Mouse (Mus musculus) intestine, postnatal 0 days (tissue): ENCODE results near the gene Nfatc2. TPM values are rescaled to one million over a fixed set of nuclear protein-coding genes. Genes with fewer than 3 reads are reported as not detected.

Source experiments
- ATAC-seq: fragments of 200-750 bp; cut with Nextera tagmentation; 2 replicates; pipeline ENCODE4 v1.8.0; 2017; ENCODE audit warnings: mild to moderate bottlenecking, moderate TSS enrichment, moderate library complexity
- H3K27ac ChIP-seq: fragments of 300-500 bp; sonication (generic); 2 replicates; pipeline ENCODE4 v1.5.1; 2014; ENCODE audit warnings: mild to moderate bottlenecking, low read depth, low read length, moderate library complexity
- H3K27me3 ChIP-seq: fragments of 300-500 bp; sonication (generic); replicated peaks from 2 replicates; pipeline ENCODE4 v1.6.1; 2014; ENCODE audit warnings: low read length, mixed read lengths; ENCODE audit not compliant: control insufficient read depth, insufficient read depth
- H3K36me3 ChIP-seq: fragments of 300-500 bp; sonication (generic); 2 replicates; pipeline ENCODE4 v1.6.1; 2014; ENCODE audit warnings: mild to moderate bottlenecking, moderate library complexity; ENCODE audit not compliant: control insufficient read depth, insufficient read depth
- H3K4me1 ChIP-seq: fragments of 300-500 bp; sonication (generic); replicated peaks from 2 replicates; pipeline ENCODE4 v1.6.1; 2014; ENCODE audit warnings: antibody characterized with exemption, low read length, mixed read lengths; ENCODE audit not compliant: control insufficient read depth, insufficient read depth
- H3K4me2 ChIP-seq: fragments of 300-500 bp; sonication (generic); replicated peaks from 2 replicates; pipeline ENCODE4 v1.6.1; 2014; ENCODE audit warnings: low read depth, mild to moderate bottlenecking, moderate library complexity
- H3K4me3 ChIP-seq: fragments of 300-500 bp; sonication (generic); 2 replicates; pipeline ENCODE4 v1.5.1; 2014; ENCODE audit warnings: low read depth, low read length
- H3K9ac ChIP-seq: fragments of 300-500 bp; sonication (generic); 2 replicates; pipeline ENCODE4 v1.6.1; 2014; ENCODE audit warnings: mild to moderate bottlenecking, low read depth, low read length
- H3K9me3 ChIP-seq: fragments of 300-500 bp; sonication (generic); 2 replicates; pipeline ENCODE4 v1.6.1; 2016; ENCODE audit warnings: mixed run types; ENCODE audit not compliant: control insufficient read depth
- CTCF ChIP-seq: sonication (generic); IDR thresholded peaks from 2 replicates; pipeline ENCODE4 v1.5.1; 2016; ENCODE audit warnings: low read depth, mild to moderate bottlenecking, control low read depth, antibody characterized with exemption, moderate library complexity
- WGBS: fragments of 180-500 bp; shearing (Covaris S2); extraction: QIAGEN DNeasy Blood & Tissue Kit; methylation state at CpG from one replicate; pipeline ENCODE4 v1.1.7; 2014; 5-methylcytosine and 5-hydroxymethylcytosine counted together
- polyA plus RNA-seq: library from polyadenylated mRNA; unstranded; fragments of >200 nt; fragmentation: Nextera tagmentation; extraction: Ambion mirVana; gene quantifications from 2 replicates; pipeline ENCODE4 v1.2.1, GENCODE M21; 2015

Nfatc2 gene
- polyA plus RNA-seq, 1 experiment from 2014 or later: 1.5 TPM

DNA sequence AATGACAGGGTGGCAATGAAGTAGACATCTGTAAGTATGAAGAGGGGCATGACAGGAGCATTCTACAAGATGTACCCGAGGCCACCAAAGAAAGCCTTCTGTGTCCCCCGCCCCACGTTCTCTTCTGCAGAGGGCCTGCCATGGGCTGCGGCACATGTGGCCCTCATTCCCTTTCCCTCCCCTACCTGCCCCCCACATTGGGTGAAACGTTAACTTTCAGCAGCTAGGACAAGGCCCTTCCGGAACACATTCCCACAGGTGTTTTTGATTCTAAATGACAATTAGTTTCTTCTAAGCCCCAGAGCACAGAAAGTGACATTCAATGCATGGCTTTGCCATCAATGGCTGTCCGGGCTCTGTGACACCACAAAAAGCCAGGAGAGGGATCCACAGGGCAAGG is 33.4 kb upstream of the Nfatc2 start:
- WGBS: 87% methylated on average over 7 of the region's 7 CpGs
- Histone ChIP-seq H3K4me2 (no peak overlapping the region), H3K9ac (no peak overlapping the region), H3K4me1 (no peaks in the 10 kb centered on the region), H3K36me3 (peaks cover 40% of the 10 kb centered on the region; the same call in 1 of the 2 replicates), H3K4me3 (no peak overlapping the region), H3K27me3 (no peaks in the 10 kb centered on the region), H3K27ac (no peak overlapping the region), H3K9me3 (no peaks in the 10 kb centered on the region)
- no peak for TF ChIP-seq CTCF
- no peak for ATAC-seq

DNA sequence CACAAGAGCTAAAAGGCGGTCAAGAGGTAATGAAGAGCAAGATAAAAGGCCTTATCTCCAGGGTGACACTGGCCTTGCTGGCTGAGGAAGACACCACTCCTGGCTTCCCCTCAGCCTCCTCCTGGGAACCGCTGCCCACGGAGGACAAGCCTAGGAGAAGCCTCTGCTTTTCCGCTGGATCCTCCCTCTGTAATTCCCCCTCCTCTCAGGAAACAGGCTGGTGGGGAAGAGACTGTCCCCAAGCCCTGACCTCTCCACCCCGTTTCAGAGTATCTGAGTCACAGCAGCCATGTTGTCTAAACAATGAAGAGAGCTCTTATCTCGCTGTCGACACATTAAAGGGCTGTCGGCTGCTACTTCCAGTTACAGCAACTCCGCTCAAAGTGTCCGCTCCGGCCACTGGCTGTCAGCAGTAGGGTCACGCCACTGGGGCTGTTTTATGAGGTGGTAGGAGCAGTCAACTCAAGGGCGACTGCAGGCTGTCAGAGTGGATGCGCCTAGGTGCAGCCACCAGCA is 31.9 kb upstream of the Nfatc2 start:
- H3K9me3 ChIP-seq: no peaks in the 10 kb centered on the region
- H3K4me2 ChIP-seq: no peak overlapping the region
- no peak for TF ChIP-seq CTCF
- WGBS: 27% methylated on average over 14 of the region's 14 CpGs
- H3K27ac ChIP-seq: no peak overlapping the region
- H3K27me3 ChIP-seq: no peaks in the 10 kb centered on the region
- no peaks in the 10 kb centered on the region for H3K4me1 ChIP-seq
- ATAC-seq: no peak; the same call in 1 of the 2 replicates
- no peak overlapping the region for H3K9ac ChIP-seq
- no peak overlapping the region for H3K4me3 ChIP-seq
- H3K36me3 ChIP-seq: peaks cover 27% of the 10 kb centered on the region; the same call in 1 of the 2 replicates

DNA sequence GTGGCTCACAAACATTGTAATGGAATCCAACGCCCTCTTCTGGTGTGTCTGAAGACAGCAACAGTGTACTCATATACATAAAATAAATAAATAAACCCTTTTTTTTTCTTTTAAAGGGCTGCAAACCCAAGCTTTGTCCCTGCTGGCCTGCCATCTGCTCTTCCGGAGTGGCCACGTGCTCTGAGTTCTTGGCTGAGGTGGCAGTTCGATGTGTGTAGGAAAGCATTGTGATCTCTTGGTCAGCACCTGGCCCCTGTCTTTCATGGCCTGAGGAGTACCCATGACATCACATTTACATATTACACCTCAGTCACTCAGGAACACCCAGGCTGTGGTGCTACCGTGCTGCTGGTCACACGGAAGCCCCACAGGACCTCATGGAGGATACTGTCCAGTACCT is 31.1 kb upstream of the Nfatc2 start:
- Histone ChIP-seq H3K36me3 (peaks cover 21% of the 10 kb centered on the region; the same call in 1 of the 2 replicates), H3K9me3 (no peaks in the 10 kb centered on the region), H3K27me3 (no peaks in the 10 kb centered on the region), H3K4me2 (no peak overlapping the region), H3K4me1 (no peaks in the 10 kb centered on the region), H3K4me3 (no peak overlapping the region), H3K27ac (no peak overlapping the region), H3K9ac (no peak overlapping the region)
- WGBS: 83% methylated on average over 6 of the region's 6 CpGs
- no peak for ATAC-seq
- no peak for TF ChIP-seq CTCF

DNA sequence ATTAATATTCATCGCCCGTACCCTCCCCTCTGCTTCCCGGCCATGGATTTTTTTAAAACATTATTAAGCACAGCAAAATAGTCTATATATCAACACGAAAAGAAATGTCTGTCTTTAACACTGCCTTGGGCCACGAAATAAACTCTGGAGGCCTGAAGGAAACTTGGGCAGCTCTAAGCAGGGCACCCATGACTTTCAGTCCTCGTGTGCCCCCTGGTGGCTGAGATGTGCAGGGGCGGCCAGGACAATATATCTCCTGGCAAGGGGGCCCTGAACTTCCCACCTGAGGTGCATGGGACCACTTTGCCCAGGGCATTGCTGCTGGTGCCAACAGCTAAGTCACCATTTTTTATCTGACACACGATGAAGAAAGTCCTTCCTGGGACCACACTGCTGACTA is 27.3 kb upstream of the Nfatc2 start:
- no peak overlapping the region for H3K9ac ChIP-seq

DNA sequence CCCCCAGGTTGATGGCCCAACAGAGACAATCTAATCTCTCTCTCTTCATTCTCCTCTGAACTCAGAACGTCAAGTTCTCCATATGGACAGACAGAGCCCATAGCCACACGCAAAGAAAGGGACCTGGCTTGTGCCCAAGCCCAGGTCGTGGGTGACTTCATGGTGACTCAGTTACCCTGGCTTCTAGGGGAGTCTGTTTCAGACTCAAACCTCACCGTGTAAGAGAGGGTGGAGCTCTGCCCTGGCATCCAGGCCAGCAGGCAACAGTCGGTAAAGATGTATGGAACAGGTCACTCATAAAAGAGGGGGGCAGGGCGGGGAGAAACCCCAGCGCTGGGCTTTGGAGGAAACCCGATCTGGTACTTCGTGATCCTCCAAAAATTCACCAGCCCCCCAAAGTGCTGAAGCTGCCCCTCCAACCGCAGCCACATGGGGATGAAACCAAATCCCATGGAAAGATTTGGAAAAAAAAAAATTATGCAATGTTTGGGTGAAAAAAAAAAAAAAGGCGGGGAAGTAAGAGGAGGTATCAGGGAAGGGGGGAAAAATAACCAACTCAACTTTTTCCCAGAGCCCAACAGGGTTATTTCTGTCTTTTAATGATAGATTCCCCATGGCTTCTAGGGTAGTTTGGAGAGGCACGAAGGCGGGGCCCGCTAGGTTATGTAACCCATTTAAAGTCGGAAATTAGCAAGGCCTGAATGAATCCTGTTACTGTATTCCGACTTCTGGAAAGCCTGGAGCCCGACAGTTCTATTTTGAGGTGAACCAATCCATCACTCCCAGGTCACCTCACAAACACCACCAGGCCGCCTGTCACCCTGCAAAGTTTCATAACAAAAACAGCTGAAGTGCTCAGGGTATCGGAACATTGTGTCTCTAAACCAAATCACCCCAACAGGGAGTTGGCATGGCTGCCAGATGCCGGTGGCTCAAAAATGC is 26.6 kb upstream of the Nfatc2 start:
- H3K9me3 ChIP-seq: no peaks in the 10 kb centered on the region
- WGBS: 72% methylated on average over 20 of the region's 20 CpGs
- H3K4me1 ChIP-seq: no peaks in the 10 kb centered on the region
- no peak overlapping the region for H3K4me3 ChIP-seq
- no peak overlapping the region for H3K9ac ChIP-seq
- H3K36me3 ChIP-seq: no peaks in the 10 kb centered on the region
- ATAC-seq: no peak
- H3K4me2 ChIP-seq: no peak overlapping the region
- H3K27me3 ChIP-seq: no peaks in the 10 kb centered on the region
- H3K27ac ChIP-seq: no peak overlapping the region
- TF ChIP-seq CTCF: no peak

More for the DNA sequence above, 27.3 kb upstream of the Nfatc2 start:
- no peak overlapping the region for H3K27ac ChIP-seq
- peak; percentile 50; the same call in 1 of the 2 replicates for ATAC-seq
- H3K9me3 ChIP-seq: no peaks in the 10 kb centered on the region
- no peaks in the 10 kb centered on the region for H3K4me1 ChIP-seq
- 29% methylated on average over 8 of the region's 8 CpGs for WGBS
- H3K4me3 ChIP-seq: no peak overlapping the region
- no peaks in the 10 kb centered on the region for H3K36me3 ChIP-seq
- H3K27me3 ChIP-seq: no peaks in the 10 kb centered on the region
- TF ChIP-seq CTCF: peak; percentile 98
- no peak overlapping the region for H3K4me2 ChIP-seq

DNA sequence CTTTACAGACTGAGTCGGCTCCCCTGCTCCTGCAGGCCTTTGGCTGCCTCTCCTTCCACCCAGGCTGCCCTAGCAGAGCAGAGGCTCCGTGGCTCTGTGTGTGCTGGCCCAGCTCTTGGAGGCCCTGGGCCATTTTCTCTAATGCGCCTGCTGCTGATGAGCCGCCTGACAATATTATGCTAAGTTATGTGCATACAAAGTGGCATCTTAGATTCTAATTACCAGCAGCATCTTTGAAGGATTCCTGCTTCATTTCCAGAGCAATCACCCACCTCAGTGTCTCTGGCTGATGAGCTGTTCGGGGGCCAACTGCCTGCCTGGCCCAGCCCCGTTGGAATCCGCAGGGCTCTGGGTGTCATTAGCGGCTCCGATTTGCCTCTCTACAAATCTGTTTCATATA is 24.9 kb upstream of the Nfatc2 start:
- no peaks in the 10 kb centered on the region for H3K36me3 ChIP-seq
- ATAC-seq: no peak
- WGBS: 81% methylated on average over 9 of the region's 9 CpGs
- H3K27me3 ChIP-seq: no peaks in the 10 kb centered on the region
- no peak for TF ChIP-seq CTCF
- no peak overlapping the region for H3K9ac ChIP-seq
- no peaks in the 10 kb centered on the region for H3K9me3 ChIP-seq
- H3K4me2 ChIP-seq: no peak overlapping the region
- H3K4me1 ChIP-seq: no peaks in the 10 kb centered on the region
- H3K4me3 ChIP-seq: no peak overlapping the region
- H3K27ac ChIP-seq: no peak overlapping the region
